Mouse (Mus musculus) layer of hippocampus, postnatal 25 days (tissue): ENCODE measurements around the gene Abhd16a. TPM values are rescaled to one million over a fixed set of nuclear protein-coding genes. Genes with fewer than 3 reads are reported as not detected.

Source experiments
- DNase-seq, 2 experiments: peaks; one replicate each; pipeline ENCODE4 v3.0.0; 2022; ENCODE audit warnings: mixed read lengths in 2 of 2, low spot score in 1 of 2; ENCODE audit errors: extremely low spot score in 1 of 2
- total RNA-seq, 2 experiments: library from RNA; stranded (reverse); gene quantifications; 2 replicates each; pipeline ENCODE4 v1.2.3; 2021

Abhd16a gene
- total RNA-seq, 2 experiments from 2014 or later, result 97.9 to 98.1 TPM

GRCm38 (mm10) chr17:35082841-35083576, 6.1 kb upstream of the Abhd16a start:
- DNase-seq, result no peak

- no peak for DNase-seq
Measured at GRCm38 (mm10) chr17:35083929-35084497, 5.0 kb upstream of the Abhd16a start.

GRCm38 (mm10) chr17:35085208-35085865, 3.7 kb upstream of the Abhd16a start, which contains the start of gene Ly6g6f:
Gene Ly6g6f (minus strand): TSS chr17:35085610.
- DNase-seq, result no peak

GRCm38 (mm10) chr17:35088151-35088550, 912 bp upstream of the Abhd16a start:
- no peak for DNase-seq

- DNase-seq, result no peak
Measured at GRCm38 (mm10) chr17:35090166-35090932, 1.3 kb downstream of the Abhd16a start.

GRCm38 (mm10) chr17:35092403-35093198, 3.5 kb downstream of the Abhd16a start:
- no peak for DNase-seq

- DNase-seq, result no peak
Measured at GRCm38 (mm10) chr17:35094475-35095365, 5.7 kb downstream of the Abhd16a start.

- DNase-seq, result no peak
Measured at GRCm38 (mm10) chr17:35096597-35096996, 7.5 kb downstream of the Abhd16a start.

GRCm38 (mm10) chr17:35097164-35097655, 8.1 kb downstream of the Abhd16a start:
- DNase-seq, result no peak

- DNase-seq, result no peak
Measured at GRCm38 (mm10) chr17:35100196-35100765, 11.2 kb downstream of the Abhd16a start.

GRCm38 (mm10) chr17:35101161-35101560, 12.1 kb downstream of the Abhd16a start:
- DNase-seq, result no peak

GRCm38 (mm10) chr17:35102299-35102698, 13.2 kb downstream of the Abhd16a start:
- DNase-seq, result no peak

GRCm38 (mm10) chr17:35103221-35103690, 14.2 kb downstream of the Abhd16a start:
- no peak for DNase-seq

- DNase-seq, result no peak
Measured at GRCm38 (mm10) chr17:35104079-35104478, 15.0 kb downstream of the Abhd16a start.

GRCm38 (mm10) chr17:35104754-35105153, 15.7 kb downstream of the Abhd16a start:
- DNase-seq, result no peak

GRCm38 (mm10) chr17:35105740-35106389, 16.8 kb downstream of the Abhd16a start:
- peak in 1 of 2 experiments; percentile 34 for DNase-seq

- no peak for DNase-seq
Measured at GRCm38 (mm10) chr17:35106522-35106921, 17.5 kb downstream of the Abhd16a start.

GRCm38 (mm10) chr17:35108097-35108496, 19.0 kb downstream of the Abhd16a start, which contains the start of gene Ly6g5c:
Gene Ly6g5c (plus strand): TSS chr17:35108279.
- no peak for DNase-seq
